Mouse (Mus musculus) cerebellum, adult 2 months (tissue): ENCODE measurements around the gene Myo1a. TPM values are rescaled to one million over a fixed set of nuclear protein-coding genes. Genes with fewer than 3 reads are reported as not detected.
A peak's percentile ranks its signal among the peaks of the same experiment; 100 is the strongest.
"Not testable (repeated sequence)": the region's sequence is repeated elsewhere in the genome, so short reads cannot be mapped to it uniquely, and the experiment has no call there.

ENCODE experiments used
- DNase-seq, 2 experiments: peaks; one replicate each; pipeline ENCODE4 v3.0.0; 2021
- H3K27ac ChIP-seq: fragments of 200-500 bp; 2 replicates; pipeline ENCODE4 v1.5.1; 2012; ENCODE audit warnings: low read length, control low read depth, inconsistent platforms; ENCODE audit not compliant: insufficient read depth
- H3K27me3 ChIP-seq: fragments of 200-500 bp; 2 replicates; pipeline ENCODE4 v1.6.1; 2012; ENCODE audit warnings: inconsistent platforms, mild to moderate bottlenecking, low read length, moderate library complexity; ENCODE audit not compliant: control insufficient read depth, insufficient read depth
- H3K4me1 ChIP-seq: fragments of 200-500 bp; 2 replicates; pipeline ENCODE4 v1.6.1; 2011; ENCODE audit warnings: low read length; ENCODE audit not compliant: control insufficient read depth, insufficient read depth
- H3K4me3 ChIP-seq: fragments of 200-500 bp; replicated peaks from 2 replicates; pipeline ENCODE3; 2011; ENCODE audit warnings: mild to moderate bottlenecking, low read depth, low read length, control low read depth; ENCODE audit not compliant: insufficient read depth
- CTCF ChIP-seq: fragments of 200-500 bp; IDR thresholded peaks from 2 replicates; pipeline ENCODE4 v1.5.1; 2011; ENCODE audit warnings: low read depth, mild to moderate bottlenecking, control low read depth, low read length, moderate library complexity, borderline replicate concordance; ENCODE audit not compliant: insufficient read depth
- POLR2A ChIP-seq: fragments of 200-500 bp; IDR thresholded peaks from 2 replicates; pipeline ENCODE4 v1.6.1; 2011; ENCODE audit warnings: low read length, control low read depth, borderline replicate concordance; ENCODE audit not compliant: insufficient read depth
- WGBS: fragments of 180-500 bp; shearing (Covaris S2); methylation state at CpG from one replicate; pipeline ENCODE4 v1.1.7; 2018; 5-methylcytosine and 5-hydroxymethylcytosine counted together
- polyA plus RNA-seq: library from polyadenylated mRNA; depleted of rRNA; stranded (reverse); fragments of >200 nt; gene quantifications from 2 replicates; pipeline ENCODE4 v1.2.3, GENCODE M21; 2012; rRNA removed

Myo1a gene
- polyA plus RNA-seq: 1.2 and 1.6 TPM in 2 replicates

DNA sequence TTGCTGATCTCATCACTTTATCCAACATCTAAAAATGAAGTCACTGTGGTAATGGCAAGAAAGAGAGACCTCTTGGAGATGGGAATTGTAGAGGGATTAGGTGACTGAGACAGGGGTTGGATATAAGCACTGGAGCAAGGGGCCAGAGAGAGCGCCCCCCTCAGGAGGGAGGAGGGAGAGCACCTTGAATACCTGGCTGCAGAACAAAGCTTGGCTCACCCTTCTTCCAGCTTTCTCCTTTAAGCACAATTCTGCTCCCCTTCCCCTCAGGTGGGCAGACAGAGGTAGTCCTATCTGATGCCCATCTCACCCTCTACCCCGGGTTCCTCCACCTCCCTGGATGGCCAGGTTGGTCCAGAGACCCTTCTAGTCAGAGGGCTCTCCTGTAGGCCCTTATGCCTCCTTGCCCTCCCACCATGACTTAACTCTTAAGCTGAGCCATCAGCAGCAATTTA lies at the start of gene Myo1a:
Gene Myo1a (plus strand): TSS at position 405 of the 455 bp plus-strand sequence.
- H3K27ac ChIP-seq: no peak within 1 kb of the TSS
- TF ChIP-seq CTCF (0 out of 2 replicates have a peak, but pooled peaks have one; percentile 8), POLR2A (no peak)
- no peak for DNase-seq
- no peak within 1 kb of the TSS for H3K4me3 ChIP-seq
- no peaks in the 10 kb centered on the region for H3K27me3 ChIP-seq
- H3K4me1 ChIP-seq: no peaks in the 10 kb centered on the region
- WGBS: 60% methylated on average over 2 of the region's 2 CpGs

DNA sequence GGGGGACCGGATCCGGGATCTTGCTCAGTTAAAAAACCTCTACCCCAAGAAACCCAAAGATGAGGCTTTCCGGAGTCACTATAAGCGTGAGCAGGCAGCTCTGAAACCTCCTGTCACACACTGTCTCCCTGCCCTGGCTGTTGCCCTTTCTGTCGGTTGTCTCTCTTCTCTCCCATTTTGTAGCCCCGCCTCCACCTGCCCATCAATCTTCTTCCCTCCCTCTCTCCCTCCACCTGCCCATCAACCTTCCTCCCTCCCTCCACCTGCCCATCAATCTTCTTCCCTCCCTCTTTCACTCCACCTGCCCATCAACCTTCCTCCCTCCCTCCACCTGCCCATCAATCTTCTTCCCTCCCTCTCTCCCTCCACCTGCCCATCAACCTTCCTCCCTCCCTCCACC lies 47.4 kb upstream of the Myo1a start:
- DNase-seq, H3K27ac ChIP-seq: not testable (repeated sequence)
- WGBS: 59% methylated on average over 6 of the region's 6 CpGs

DNA sequence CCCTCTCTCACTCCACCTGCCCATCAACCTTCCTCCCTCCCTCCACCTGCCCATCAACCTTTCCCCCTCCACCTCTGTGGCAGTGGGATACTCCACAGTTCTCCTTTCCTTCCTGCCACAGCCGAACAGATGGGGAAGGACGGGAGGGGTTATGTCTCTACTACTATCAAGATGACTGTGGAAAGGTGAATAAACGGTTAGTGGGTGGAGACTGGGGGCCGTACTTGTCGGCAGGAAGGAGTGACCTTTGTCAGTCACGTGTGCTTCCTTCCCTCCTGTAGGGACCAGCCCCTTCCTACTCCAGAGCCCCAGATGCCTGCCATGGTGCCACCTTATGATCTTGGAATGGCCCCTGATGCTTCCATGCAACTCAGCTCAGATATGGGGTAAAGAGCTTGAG lies 46.9 kb upstream of the Myo1a start:
- no peak for DNase-seq
- 43% methylated on average over 6 of the region's 6 CpGs for WGBS
- peaks cover 13% of the 10 kb centered on the region for H3K4me1 ChIP-seq
- H3K4me3 ChIP-seq: no peak overlapping the region
- TF ChIP-seq CTCF: no peak
- no peak for TF ChIP-seq POLR2A
- H3K27me3 ChIP-seq: no peaks in the 10 kb centered on the region
- no peak overlapping the region for H3K27ac ChIP-seq

More for the DNA sequence above, 47.4 kb upstream of the Myo1a start:
- H3K4me1 ChIP-seq, H3K27me3 ChIP-seq, H3K4me3 ChIP-seq: not testable (repeated sequence)

DNA sequence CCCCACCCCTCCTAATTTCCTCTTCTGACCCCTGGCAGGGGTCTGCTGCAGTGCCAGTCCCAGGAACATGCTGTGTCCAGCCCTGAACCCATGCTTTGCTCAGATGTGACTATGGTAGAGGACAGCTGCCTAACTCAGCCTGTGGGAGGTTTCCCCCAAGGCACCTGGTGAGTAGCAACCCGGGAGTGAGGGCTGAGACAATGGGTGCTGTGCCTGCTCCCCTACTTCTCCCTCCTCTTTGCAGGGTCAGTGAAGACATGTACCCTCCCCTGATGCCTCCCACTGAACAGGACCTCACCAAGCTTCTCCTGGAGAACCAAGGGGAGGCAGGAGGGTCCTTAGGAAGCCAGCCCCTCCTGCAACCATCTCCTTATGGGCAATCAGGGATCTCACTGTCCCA lies 45.4 kb upstream of the Myo1a start:
- WGBS: 61% methylated on average over 1 of the region's 1 CpGs
- Histone ChIP-seq H3K27me3 (no peaks in the 10 kb centered on the region), H3K27ac (no peak overlapping the region), H3K4me3 (no peak overlapping the region), H3K4me1 (peaks cover 20% of the 10 kb centered on the region)
- peak; percentile 39; the same call in 1 of the 2 replicates for TF ChIP-seq POLR2A
- TF ChIP-seq CTCF: no peak
- DNase-seq: no peak

DNA sequence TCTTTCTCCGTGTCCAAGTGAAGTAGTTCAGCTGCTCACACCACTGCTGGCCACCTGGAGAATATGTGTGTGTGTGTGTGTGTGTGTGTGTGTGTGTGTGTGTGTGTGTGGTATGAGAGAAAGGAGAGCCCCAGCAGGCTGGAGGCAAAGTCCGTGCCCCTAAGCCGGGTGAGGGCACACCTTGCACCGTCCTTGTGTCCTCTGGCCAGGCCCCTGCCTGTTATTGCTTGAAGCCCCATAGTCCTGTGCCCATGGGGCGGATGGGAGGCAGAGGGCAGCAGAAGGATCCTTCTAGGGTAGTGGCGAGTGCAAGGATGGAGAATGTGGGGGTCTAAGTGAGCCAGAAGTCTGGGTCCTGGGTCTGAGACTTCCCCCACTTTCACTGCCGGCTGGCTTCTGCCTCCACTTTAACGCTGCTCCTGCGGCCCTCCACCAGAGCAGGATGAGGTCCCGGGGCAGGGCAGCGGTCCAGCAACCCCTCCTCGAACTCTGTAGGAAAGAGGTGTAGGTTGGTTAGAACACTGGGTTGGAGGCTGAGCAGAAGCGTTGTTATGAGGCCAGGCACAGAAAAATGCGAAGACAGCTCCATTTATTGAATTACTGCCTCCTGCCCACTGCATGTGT lies 43.6 kb upstream of the Myo1a start:
- Histone ChIP-seq H3K4me1 (peaks cover 20% of the 10 kb centered on the region), H3K4me3 (peak overlapping the region; percentile 51), H3K27me3 (no peaks in the 10 kb centered on the region), H3K27ac (peak overlapping the region; percentile 90)
- WGBS: 18% methylated on average over 14 of the region's 14 CpGs
- DNase-seq: no peak
- TF ChIP-seq CTCF: no peak
- no peak for TF ChIP-seq POLR2A

DNA sequence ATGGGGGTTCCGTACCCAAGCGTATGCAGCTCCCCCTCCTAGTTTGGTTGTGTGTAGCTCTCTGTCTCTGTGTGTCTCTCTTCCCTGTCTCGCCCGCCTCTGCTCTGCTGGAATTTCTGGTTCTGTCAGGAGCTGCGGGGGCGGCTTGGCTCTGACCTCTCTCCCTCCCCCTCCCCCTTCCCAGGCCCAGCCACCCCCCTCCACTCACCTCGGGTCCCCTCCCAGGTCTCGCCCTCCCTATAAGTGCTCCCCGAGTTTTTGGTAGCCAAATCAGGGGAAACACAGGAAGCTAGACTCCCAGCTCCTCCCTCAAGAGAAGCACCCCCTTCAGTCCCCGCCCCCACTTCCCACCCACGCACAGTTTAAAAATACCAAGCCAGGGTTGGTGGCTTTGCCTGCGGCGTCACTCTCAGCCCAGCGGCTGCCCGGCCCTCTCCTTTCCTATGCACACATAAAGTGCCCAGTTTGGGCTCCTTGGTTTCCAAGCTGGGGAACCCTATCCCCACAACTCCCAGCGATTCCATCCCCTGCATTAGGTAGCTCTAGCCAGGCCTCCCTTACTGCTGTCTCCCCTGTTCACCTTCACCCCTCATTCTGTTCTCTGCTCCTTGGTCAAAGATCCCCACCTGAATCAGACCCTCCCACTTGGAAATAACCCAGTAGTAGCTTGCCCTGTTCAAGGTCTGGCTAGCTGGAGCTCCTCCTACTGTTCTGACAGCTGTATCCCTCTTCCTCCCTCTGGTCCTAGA lies 42.9 kb upstream of the Myo1a start:
- TF ChIP-seq POLR2A (peak; percentile 56; the same call in 1 of the 2 replicates), CTCF (no peak)
- H3K4me1 ChIP-seq: peaks cover 20% of the 10 kb centered on the region
- peak; percentile 78 to 82 for DNase-seq
- 2% methylated on average over 16 of the region's 16 CpGs for WGBS
- peak overlapping the region; percentile 52 for H3K4me3 ChIP-seq
- peak overlapping the region; percentile 93 for H3K27ac ChIP-seq
- H3K27me3 ChIP-seq: no peaks in the 10 kb centered on the region

DNA sequence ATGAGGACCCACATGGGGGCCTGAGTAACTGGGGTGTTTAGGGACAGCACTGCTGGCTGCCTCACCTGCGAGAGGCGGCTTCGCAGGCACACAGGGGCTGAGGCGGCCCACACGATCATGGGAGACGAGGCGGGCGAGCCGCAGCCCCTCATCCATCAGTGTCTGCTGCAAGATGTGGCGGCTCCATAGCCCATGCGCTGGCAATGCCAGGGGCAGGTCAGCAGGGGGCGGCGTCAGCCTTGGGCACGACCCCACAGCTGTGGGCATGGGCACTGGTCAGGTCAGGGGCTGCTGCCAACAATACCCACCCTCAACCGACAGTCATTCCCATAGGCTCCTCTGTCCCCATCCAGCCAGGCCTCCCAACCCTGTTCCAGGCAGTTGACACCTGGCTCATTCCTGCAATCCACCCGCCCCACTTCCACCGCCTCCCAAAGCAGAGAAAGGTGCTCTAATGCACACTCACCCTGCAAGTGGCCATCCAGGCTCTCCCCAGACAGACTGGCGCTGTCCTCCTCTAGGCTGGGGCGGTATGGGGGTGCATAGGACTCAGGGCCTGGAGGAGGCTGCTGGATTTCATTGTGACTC lies 42.2 kb upstream of the Myo1a start:
- TF ChIP-seq CTCF (0 out of 2 replicates have a peak, but pooled peaks have one; percentile 5), POLR2A (no peak)
- H3K4me3 ChIP-seq: peak overlapping the region; percentile 52
- DNase-seq: peak; percentile 49 to 65
- 24% methylated on average over 19 of the region's 19 CpGs for WGBS
- H3K27ac ChIP-seq: peak overlapping the region; percentile 93
- H3K27me3 ChIP-seq: no peaks in the 10 kb centered on the region
- H3K4me1 ChIP-seq: peaks cover 22% of the 10 kb centered on the region

DNA sequence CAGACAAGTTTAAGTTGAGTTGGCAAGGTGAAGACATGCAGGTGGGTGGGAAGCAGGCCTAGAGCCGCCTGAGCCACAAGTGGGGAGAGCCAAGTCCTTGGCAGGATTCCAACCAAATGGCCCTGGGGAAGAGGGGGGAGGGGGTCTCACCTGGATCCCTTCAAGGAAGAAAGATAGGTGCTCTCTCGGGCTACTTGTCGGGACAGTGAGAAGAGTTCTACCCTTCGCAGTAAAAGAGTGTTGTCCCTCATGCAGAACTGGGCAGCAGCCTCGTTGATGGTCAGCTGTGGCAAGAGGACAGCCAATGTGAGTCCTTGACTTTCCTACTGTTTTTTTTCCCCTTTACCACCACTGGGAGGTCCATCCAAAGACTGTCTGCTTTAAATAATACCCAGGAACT lies 41.4 kb upstream of the Myo1a start:
- TF ChIP-seq POLR2A (0 out of 2 replicates have a peak, but pooled peaks have one; percentile 7), CTCF (no peak)
- H3K4me1 ChIP-seq: peaks cover 22% of the 10 kb centered on the region
- no peak overlapping the region; the same call in 1 of the 2 replicates for H3K27ac ChIP-seq
- no peak for DNase-seq
- 26% methylated on average over 5 of the region's 5 CpGs for WGBS
- H3K27me3 ChIP-seq: no peaks in the 10 kb centered on the region
- H3K4me3 ChIP-seq: peak overlapping the region; percentile 39
